Mouse (Mus musculus): ENCODE measurements around the gene Olfr582. TPM values are rescaled to one million over a fixed set of nuclear protein-coding genes. Genes with fewer than 3 reads are reported as not detected.

The Olfr582 gene
- not detected for total RNA-seq (2021)

- DNase-seq, result no peak
Measured at GRCm38 (mm10) chr7:103037724-103038123, at the start of gene Olfr582. TSS of gene Olfr582 (plus strand) at chr7:103038024.

- no peak for DNase-seq
Measured at GRCm38 (mm10) chr7:102989224-102989623, 48.6 kb upstream of the Olfr582 start, which contains the start of gene Olfr578. TSS of gene Olfr578 (minus strand) at chr7:102989324.

GRCm38 (mm10) chr7:103051000-103051399, 13.2 kb downstream of the Olfr582 start, which contains the start of gene Olfr583:
TSS of gene Olfr583 (plus strand) at chr7:103051300.
- DNase-seq, result no peak

- no peak for DNase-seq
Measured at GRCm38 (mm10) chr7:103081585-103081984, 43.8 kb downstream of the Olfr582 start, which contains the start of gene Olfr584. TSS of gene Olfr584 (plus strand) at chr7:103081885.

Other genes starting within 250 kb of the Olfr582 start
- gene Olfr564, start 234.5 kb upstream of the Olfr582 start, total RNA-seq (2021), result not detected
- gene Olfr566, start 179.3 kb upstream of the Olfr582 start, total RNA-seq (2021), result not detected
- not detected for gene Olfr568, start 160.9 kb upstream of the Olfr582 start, total RNA-seq (2021)
- not detected for gene Olfr569, start 147.1 kb upstream of the Olfr582 start, total RNA-seq (2021)
- gene Olfr570, start 143.4 kb upstream of the Olfr582 start, total RNA-seq (2021), result not detected
- not detected for gene Olfr571, start 120.5 kb upstream of the Olfr582 start, total RNA-seq (2021)
- gene Olfr572, start 113.6 kb upstream of the Olfr582 start, total RNA-seq (2021), result not detected
- gene Olfr573-ps1, start 95.4 kb upstream of the Olfr582 start, total RNA-seq (2021), result not detected
- gene Olfr574, start 89.6 kb upstream of the Olfr582 start, total RNA-seq (2021), result not detected
- not detected for gene Olfr575, start 79.2 kb upstream of the Olfr582 start, total RNA-seq (2021)
- not detected for gene Olfr576, start 75.4 kb upstream of the Olfr582 start, total RNA-seq (2021)
- not detected for gene Olfr577, start 62.1 kb upstream of the Olfr582 start, total RNA-seq (2021)
- not detected for gene Olfr578, start 48.7 kb upstream of the Olfr582 start, total RNA-seq (2021)
- not detected for gene Olfr583, start 13.3 kb downstream of the Olfr582 start, total RNA-seq (2021)
- not detected for gene Olfr584, start 43.9 kb downstream of the Olfr582 start, total RNA-seq (2021)
- not detected for gene Olfr585, start 59.7 kb downstream of the Olfr582 start, total RNA-seq (2021)
- gene Olfr586, start 87.6 kb downstream of the Olfr582 start, total RNA-seq (2021), result not detected
- not detected for gene Olfr588-ps1, start 102.9 kb downstream of the Olfr582 start, total RNA-seq (2021)
- not detected for gene Olfr589, start 118.3 kb downstream of the Olfr582 start, total RNA-seq (2021)
- gene Olfr591, start 140.3 kb downstream of the Olfr582 start, total RNA-seq (2021), result not detected
- gene Olfr592, start 146.8 kb downstream of the Olfr582 start, total RNA-seq (2021), result not detected
- not detected for gene Olfr593, start 173.8 kb downstream of the Olfr582 start, total RNA-seq (2021)
- not detected for gene Olfr594, start 179.0 kb downstream of the Olfr582 start, total RNA-seq (2021)
- gene Usp17ld, start 214.5 kb downstream of the Olfr582 start, total RNA-seq (2021), result not detected